Mouse (Mus musculus) ES-Bruce4 (cell line): ENCODE data around the gene Cysrt1.

ENCODE experiments used
- CTCF ChIP-seq: IDR thresholded peaks from one replicate; pipeline ENCODE4 v1.8.1; 2011; ENCODE audit warnings: low read depth, low read length
- POLR2A ChIP-seq: IDR thresholded peaks from one replicate; pipeline ENCODE4 v1.8.1; 2011; ENCODE audit warnings: low read length; ENCODE audit not compliant: insufficient read depth

DNA sequence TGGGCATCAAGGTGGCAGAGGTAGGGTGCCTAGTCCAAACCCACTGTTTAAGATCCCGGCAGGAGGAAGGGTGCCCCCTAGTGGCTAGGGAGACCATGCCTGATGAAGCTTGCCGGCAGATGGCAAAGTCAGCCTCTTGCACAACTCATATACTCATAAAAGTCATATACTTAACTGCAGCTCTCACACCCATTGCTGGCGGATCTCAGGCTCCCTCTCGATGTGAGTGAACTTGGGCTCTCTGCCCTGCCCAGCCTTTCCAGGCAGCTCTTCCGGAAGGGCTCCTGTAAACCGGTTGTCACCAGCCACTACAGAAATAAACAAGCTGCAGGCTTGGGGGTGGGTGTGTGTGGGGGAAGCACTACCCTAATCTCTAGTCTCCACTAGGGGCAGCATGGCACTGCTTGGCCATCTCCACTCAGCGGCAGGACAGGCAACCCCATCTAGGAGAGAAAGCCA, 13.8 kb downstream of the Cysrt1 start:
- TF ChIP-seq CTCF (peak; percentile 89), POLR2A (peak; percentile 22)
